Mouse (Mus musculus) kidney, adult 18-20 months (tissue): Measurements from ENCODE around the gene Fxyd1.

Experiments
- DNase-seq: peaks from one replicate; pipeline ENCODE4 v3.0.0; 2021

Gene Fxyd1

GRCm38 (mm10) chr7:31008175-31008574 is 48.8 kb downstream of the Fxyd1 start:
- DNase-seq: no peak

DNA sequence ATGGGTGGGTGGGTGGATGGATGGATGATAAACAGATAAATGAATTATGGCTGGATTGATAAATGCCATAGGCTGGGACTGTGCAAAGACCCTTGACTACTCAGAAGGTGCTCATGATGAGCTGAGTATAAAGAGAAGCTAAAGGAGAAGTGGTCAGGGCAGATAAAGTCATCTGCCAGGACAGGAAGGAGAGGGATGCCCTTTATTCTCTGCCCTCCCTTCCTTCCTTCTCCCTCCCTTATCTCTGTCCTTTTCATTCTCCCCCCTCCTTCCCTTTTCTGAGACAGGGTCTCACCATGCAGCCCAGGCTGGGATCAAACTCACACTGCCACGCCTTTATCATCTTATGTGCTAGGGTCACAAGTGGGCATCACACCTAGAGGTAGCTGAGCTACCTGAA is 49.2 kb downstream of the Fxyd1 start:
- DNase-seq: no peak

DNA sequence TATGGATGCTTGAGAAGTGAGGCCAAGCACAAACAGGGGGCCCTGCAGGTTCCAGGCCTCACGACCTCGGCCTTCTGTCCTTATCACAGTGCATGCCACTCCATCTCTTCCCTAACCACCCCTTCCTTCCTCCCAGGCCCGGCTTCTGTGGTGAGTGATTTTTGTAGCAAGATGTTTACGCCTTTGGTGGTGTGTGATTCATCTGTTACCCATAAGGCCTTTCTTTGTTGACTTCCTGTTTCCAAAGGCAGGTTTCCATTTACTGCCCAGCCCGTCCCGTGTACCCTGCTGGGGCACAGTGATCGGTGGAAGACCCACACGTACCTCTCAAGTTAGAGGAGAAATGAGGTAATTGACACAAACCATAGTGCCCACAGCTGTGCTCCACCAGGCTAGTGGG is 54.3 kb downstream of the Fxyd1 start:
- DNase-seq: peak; percentile 18
